Mouse (Mus musculus) thymus, postnatal 25 days (tissue): ENCODE measurements around the gene Gpm6a.
"Not testable (repeated sequence)": the region's sequence is repeated elsewhere in the genome, so short reads cannot be mapped to it uniquely, and the experiment has no call there.

Experiments
- DNase-seq: peaks from one replicate; pipeline ENCODE4 v3.0.0; 2022

The Gpm6a gene

GRCm38 (mm10) chr8:55017071-55017470 is 62.4 kb downstream of the Gpm6a start:
- no peak for DNase-seq

DNA sequence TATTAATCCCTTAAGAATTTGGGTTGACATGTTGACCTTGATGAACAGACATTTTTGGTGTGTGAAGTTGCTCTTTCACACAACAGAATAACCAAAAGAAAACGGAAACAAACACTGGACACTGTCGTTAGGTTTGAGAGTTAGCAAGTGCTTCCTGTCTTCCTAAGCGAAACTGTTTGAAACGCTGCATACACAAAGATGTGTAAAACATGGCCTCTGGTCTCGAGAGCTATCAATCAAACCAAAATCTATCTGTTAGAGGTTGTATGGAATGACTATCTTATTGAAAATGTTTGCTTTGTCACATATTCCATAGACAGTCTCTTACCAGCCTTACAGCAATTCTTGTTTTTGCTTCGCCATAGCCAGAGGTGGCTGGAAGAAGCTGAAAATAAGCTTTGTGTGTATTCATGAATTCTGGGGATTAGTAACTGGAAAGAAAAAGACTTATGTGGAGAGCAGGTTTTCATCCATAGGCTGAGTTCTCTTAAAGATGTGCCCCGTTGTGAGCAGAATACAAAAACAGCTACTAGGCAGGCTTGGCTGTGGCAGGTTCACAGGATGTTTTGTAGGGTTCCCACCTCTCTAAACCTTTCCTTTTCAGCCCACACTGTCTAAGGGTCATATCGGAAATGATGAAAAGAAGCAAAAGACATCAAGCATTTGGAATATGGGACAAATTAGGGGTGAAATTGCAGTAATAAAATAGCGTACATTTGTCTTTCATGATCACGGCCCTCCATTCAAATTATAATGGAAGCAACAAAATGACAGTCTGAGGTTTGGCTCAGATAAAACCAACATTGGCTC is 71.4 kb downstream of the Gpm6a start:
- DNase-seq, result no peak

DNA sequence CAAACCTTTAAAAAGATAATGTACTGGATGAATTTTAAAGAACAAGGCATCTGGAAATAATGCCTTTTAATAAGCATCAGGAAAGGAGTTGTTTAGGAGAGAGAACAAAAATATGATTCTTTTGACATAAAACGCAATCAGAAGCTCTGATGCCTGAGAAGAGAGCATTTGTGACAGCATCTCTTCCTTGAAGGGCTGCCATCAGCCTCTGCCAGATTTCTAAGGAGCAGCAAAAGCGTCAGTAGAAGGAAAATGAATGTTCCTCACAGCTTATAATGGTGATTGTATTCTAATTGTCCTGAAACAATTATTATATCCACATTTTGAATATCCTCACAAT is 72.0 kb downstream of the Gpm6a start:
- DNase-seq, result no peak

DNA sequence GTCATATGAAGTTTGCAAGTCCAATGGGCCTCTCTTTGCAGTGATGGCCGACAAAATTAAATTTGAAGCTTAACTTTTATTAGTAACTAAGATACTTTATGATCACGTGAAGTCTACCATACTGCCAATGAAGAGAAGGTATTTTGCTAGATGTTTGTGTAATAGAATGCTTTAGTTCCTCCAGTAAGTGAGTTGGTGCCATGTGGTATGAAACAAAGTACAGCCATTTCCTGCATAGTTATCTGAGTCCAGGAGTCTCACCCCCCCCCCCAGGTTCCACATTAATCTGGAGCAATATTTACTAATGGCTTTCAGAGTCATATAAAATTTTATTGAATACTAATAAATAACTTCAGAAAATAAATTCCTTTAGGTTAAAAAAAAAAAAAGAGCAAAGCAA is 73.7 kb downstream of the Gpm6a start:
- DNase-seq, result no peak

DNA sequence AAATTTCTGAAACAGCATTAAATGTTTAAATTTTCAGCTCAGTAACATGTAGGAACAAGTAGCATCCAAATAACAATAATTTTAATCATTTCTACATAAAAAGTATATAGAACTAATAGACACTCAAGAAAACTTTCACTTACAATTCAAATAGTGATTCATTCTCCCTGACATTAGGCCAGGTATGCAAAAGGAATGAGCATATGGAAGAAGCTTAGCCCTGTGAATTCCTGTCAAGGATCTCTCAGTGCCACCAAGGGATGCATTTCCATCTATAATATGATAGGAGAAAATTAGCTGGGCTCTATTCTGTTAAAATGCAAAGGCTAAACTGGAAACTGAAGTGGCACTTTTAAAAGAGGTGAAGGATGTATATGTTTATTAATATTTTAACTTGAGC is 76.5 kb downstream of the Gpm6a start:
- no peak for DNase-seq

DNA sequence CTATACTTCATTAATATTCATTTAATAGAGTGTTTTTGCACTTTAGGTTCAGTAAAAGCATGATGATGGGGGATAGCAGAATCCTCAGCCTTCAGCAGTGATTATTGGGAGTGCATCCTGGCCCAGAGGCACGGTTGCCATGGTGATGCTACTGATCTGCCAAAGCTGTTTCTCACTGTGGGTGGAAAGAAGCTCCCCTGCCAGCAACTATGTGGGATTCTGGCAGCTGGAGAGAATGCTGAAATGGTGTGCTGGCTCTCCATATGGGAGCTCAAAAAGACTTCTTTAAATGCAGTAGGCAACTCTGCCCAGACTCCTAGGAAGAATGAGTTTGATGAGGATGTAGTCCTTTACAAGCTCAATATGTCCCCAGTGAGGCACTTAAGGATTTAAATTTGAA is 79.7 kb downstream of the Gpm6a start:
- DNase-seq, result no peak

GRCm38 (mm10) chr8:55035416-55035815 is 80.8 kb downstream of the Gpm6a start:
- no peak for DNase-seq

DNA sequence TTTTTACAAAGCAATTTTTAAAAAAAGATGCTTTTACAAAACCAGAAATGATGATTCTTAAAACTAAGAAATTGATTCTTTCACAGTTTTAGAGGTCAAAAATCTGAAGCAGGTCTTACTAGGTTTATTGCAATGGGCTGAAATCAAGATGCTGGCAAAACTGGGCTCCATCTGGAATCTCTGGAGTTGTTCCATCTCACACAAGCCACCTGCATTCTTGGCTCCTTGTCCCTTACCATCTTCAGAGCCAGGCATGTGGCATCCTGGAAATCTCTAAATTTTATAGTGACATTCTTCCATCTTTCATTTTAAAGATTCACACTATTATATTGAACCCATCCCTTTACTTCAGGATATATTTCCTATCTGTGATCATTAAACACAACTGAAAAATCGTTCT is 88.3 kb downstream of the Gpm6a start:
- no peak for DNase-seq

- DNase-seq, result no peak
Measured at GRCm38 (mm10) chr8:55048396-55048795, 93.8 kb downstream of the Gpm6a start.

- DNase-seq, result no peak
Measured at GRCm38 (mm10) chr8:55049979-55050378, 95.3 kb downstream of the Gpm6a start.

- DNase-seq, result not testable (repeated sequence)
Measured at GRCm38 (mm10) chr8:55068811-55069210, 114.2 kb downstream of the Gpm6a start.

GRCm38 (mm10) chr8:55073481-55073880 is 118.8 kb downstream of the Gpm6a start:
- DNase-seq, result no peak

GRCm38 (mm10) chr8:55102195-55102594 is 147.6 kb downstream of the Gpm6a start:
- no peak for DNase-seq

DNA sequence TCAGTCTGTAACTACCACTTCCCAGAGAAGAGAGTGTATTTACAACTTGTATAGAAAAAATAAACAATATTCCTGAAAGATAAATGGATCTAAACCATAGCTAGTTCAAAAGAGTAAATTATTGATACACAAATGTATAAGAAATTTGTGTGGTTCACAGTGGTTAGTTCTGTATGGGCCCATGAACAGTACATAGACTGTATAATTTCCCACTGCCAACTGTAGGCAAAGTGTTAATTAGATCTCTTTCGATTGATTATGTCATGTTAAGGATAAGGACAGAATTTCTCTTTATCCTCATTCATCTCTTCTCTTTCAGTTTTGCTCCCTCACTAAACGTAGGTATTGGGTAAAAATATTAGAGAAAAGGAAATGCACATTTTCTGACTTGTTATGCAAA is 148.4 kb downstream of the Gpm6a start:
- DNase-seq, result no peak

DNA sequence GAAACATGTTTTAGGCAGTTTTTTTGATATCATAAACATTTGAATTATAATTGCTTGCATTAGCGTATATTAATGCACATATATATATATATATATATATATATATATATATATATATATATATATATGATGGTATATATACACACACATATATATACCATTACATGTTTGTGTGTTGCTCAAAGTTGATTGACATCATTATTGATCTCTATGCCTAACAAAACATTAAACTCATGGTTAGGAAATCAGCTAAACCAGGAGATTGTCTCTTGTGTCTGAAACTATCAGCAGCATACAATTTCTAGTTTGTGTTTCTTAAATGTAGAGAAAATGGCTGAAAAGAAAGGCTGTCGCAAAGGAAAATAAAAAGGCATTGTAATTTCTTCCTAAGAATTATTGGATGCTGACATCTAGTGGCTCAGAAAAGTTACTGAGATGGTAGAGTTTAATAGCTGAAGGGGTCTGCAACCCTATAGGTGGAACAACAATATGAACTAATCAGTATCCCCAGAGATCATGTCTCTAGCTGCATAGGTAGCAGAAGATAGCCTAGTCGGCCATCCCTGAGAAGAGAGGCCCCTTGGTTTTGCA is 149.3 kb downstream of the Gpm6a start:
- no peak for DNase-seq
